Mouse (Mus musculus): Measurements from ENCODE around the gene Doc2g.

DNA sequence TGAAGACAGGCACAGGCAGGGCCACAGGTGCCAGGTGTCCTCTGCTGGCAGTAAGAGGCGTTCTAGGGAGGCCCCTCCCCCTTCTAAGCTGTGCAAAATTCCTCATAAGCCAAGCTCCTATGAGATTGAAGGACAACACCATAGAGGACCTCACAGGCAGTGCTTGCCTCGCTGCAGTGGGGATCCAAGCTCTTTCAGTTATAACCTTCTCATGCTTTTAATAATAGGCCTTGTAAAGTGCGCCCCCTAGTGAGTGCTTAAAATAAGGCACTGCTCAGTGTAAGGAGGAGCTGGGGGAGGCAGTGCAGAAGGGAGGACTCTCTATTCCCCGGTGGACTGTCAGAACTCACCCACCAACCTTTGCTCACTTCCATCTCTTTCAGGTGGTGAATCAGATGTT, 22.8 kb upstream of the Doc2g start:
- TF ChIP-seq CTCF (IDR thresholded peaks at IDR 0.05; ENCODE audit: borderline replicate concordance, extremely low read depth, insufficient read depth, insufficient read length) (peak; percentile 75), POLR2A (IDR thresholded peaks at IDR 0.05; ENCODE audit: borderline replicate concordance, extremely low read depth, insufficient read depth, insufficient read length, poor library complexity, severe bottlenecking) (no peak)

Data from brain, embryonic 14.5 days (tissue).